Mouse (Mus musculus) spleen, adult 12 weeks (tissue): ENCODE data around the gene Alkbh3.

Source experiments
- DNase-seq: peaks from one replicate; pipeline ENCODE4 v3.0.0; 2022; ENCODE audit warnings: low spot score

Gene Alkbh3

DNA sequence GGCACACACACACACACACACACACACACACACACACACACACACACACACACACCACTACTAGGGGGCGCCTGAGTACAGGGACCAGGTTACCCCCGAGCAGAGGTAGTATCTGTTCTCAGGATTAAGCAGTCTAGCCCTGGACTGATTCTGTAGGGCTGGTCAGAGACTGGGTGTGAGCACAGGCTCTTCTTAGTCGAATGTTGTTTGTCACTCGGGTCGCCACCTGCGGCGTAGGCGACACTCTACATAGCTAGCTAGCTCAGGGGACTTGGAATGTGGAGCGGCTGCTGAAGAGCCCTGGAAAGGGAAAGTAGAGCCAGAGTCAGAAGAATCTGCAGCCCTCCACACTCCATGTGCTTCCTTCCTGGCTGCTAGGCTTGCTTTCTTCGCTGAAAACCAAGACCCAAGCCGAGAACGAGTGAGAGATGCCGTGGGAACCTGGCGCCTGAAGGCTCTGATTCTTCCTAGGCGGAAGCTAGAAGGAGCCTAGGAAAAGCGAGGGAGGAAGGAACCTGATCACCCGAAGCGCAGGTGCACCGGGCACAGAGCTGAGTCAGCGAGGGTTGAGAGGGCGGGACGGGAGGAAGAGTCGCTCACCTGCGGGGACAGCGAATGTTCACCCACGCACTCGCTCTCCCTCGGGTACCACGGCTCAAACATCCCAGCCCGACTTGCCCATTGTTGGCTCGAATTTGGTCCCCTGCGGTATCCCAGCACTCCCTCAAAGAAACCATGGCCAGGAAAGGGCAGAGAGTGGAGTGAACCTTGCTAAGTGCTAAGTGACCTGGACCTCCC, 55.6 kb downstream of the Alkbh3 start:
- no peak for DNase-seq

GRCm38 (mm10) chr2:93953726-93954125, 56.9 kb downstream of the Alkbh3 start:
- DNase-seq = no peak

- DNase-seq = no peak
Observed at GRCm38 (mm10) chr2:93946976-93947375, 63.6 kb downstream of the Alkbh3 start.

GRCm38 (mm10) chr2:93944855-93945254, 65.8 kb downstream of the Alkbh3 start:
- no peak for DNase-seq

DNA sequence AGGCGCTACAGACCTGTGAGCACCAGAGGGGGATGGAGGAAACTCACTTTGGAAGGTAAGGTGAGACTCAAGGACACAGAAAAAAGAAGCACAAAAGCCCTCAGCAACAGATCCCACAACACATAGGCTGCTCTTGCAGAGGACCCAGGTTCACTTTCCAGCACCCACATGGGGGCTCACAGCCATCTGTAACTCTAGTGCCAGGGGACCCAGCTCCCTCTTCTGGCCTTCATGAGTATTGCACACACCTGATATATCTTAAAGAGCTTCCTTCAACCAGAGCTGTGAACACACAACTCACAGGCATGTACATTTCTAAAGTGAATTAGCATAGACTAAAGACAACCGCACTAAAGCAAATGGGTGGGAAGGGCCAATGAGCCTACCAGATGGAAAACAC, 66.5 kb downstream of the Alkbh3 start:
- DNase-seq = no peak

DNA sequence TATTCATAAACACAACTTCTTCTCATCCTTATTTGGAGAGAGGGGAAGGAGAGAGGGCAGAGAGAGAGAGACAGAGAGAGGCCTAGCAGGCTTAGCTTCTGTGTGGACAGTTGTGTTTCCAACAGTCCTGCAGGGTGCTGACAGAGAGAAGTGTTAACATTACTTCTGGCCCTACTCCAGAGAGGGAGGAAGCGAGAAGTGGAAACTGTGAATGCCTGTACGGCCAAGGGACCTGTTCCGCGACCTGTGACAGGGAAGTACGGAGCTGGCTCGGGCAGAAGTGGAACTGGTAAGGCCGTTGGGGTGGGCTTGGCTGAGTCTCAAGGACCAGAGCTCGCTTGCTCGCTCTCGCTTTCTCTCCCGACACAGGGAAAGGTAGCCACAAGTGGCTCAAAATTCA, 68.9 kb downstream of the Alkbh3 start:
- no peak for DNase-seq

GRCm38 (mm10) chr2:93938534-93938933, 72.1 kb downstream of the Alkbh3 start:
- no peak for DNase-seq
